Mouse (Mus musculus): ENCODE measurements around the gene Fam43a. TPM values are rescaled to one million over a fixed set of nuclear protein-coding genes. Genes with fewer than 3 reads are reported as not detected.

Fam43a gene
- polyA plus RNA-seq (2012; rRNA removed), result 46.2 and 54.7 TPM in 2 replicates

DNA sequence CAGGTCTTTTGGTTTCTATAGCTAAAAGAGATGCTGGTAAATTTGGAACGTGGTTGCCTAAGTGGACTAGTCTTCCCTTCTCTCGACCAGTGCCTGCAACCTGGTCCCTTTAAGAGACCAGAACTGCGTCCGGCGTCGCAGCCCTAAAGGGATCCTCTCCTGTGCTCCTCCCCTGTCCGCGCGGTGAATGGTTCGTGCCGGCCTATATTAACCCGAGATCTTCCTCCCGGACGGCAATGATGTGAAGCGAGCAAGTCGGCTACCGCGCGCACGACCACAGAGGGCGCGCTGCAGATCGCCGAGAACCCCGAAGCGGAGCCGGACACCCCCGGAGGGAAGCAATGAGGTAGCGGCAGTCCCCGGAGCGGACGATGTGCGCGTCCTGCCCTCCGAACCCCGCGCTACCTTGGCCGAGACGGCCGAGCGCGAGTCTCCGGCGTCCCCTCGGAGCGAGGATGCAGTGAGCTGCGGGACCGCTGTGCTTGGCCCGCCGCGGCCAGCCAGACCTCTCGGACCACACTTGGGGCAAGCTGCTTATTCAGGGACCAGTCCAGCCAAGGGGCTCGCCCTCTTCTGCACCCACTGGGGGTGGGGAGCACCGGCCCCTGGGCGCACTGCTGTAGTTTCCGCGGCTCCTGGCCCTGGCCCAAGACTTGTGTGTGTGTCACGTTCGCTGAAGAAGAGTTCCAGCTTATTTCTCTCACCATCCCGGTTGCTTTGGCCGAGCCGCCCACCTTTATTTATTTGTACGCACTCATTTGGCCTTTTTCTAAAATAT lies at the start of gene Fam43a:
Gene Fam43a, plus strand, starts transcription at position 233 of the 778 bp plus-strand sequence.
- DNase-seq, result peak; percentile 89
- Histone ChIP-seq H3K4me1 (ENCODE audit: control insufficient read depth, insufficient read depth, low read length) (peaks cover 17% of the 10 kb centered on the region), H3K4me3 (replicated peaks; ENCODE audit: extremely low read depth, low read depth, low read length) (peak within 1 kb of the TSS; percentile 87)
- WGBS, result under 1% methylated on average over 63 of the region's 63 CpGs
- TF ChIP-seq POLR2A (IDR thresholded peaks at IDR 0.05; ENCODE audit: borderline replicate concordance, extremely low read depth, low read depth, low read length) (peak; percentile 99), CTCF (IDR thresholded peaks at IDR 0.05; ENCODE audit: insufficient read depth, low read length) (no peak)

DNA sequence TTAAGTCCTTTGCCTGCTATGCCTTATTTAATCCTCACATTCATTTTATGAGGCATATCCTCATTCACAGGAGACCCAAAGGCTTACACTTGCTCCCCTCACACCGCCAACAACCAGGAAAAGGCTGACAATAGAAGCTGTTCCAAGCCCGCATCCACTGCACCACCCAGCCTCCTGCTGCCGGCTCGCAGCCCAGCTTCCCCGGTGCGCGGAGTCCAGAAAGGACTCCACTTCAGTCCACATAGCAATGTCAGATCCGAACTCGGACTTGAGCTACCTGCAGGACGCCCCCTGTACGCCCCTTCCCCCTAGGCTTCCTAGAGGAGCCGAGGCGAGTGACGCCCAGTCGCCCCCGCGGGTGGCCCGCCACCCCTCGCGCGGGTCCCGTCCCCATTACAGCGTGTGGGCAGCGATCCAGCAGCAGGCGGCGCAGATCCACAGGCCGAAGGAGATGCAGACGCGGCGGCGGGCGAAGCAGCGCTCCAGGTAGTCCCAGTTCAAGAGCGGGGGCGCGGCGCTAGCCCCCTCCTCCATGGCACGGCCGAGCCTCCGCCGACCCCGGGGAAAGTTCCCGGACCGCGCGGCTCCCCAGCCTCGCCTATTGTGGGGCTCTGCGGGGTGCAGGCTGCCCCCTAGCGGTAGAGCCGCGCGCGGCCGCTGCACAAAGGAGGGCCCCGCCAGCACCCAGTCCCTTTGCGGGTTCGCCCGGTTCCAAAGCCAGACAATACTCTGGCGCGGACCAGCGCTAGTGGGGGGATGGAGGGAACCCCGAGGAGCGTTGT lies 49.4 kb upstream of the Fam43a start:
- TF ChIP-seq POLR2A (IDR thresholded peaks at IDR 0.05; ENCODE audit: borderline replicate concordance, extremely low read depth, low read depth, low read length) (peak; percentile 31; the same call in 1 of the 2 replicates), CTCF (IDR thresholded peaks at IDR 0.05; ENCODE audit: insufficient read depth, low read length) (peak; percentile 28; the same call in 1 of the 2 replicates)
- WGBS, result under 1% methylated on average over 63 of the region's 63 CpGs
- Histone ChIP-seq H3K4me1 (ENCODE audit: control insufficient read depth, insufficient read depth, low read length) (peaks cover 11% of the 10 kb centered on the region), H3K4me3 (replicated peaks; ENCODE audit: extremely low read depth, low read depth, low read length) (peak overlapping the region; percentile 71)
- peak; percentile 83 for DNase-seq

- no peak for TF ChIP-seq CTCF (IDR thresholded peaks at IDR 0.05; ENCODE audit: insufficient read depth, low read length)
- WGBS, result 4% methylated on average over 14 of the region's 14 CpGs
- Histone ChIP-seq H3K4me3 (replicated peaks; ENCODE audit: extremely low read depth, low read depth, low read length) (peak within 1 kb of the TSS; percentile 71), H3K4me1 (ENCODE audit: control insufficient read depth, insufficient read depth, low read length) (peaks cover 11% of the 10 kb centered on the region)
- DNase-seq, result peak; percentile 26
Measured at GRCm38 (mm10) chr16:30550748-30551192, 48.8 kb upstream of the Fam43a start, which contains the start of gene Tmem44. Tmem44 (minus strand) TSS chr16:30550842.

GRCm38 (mm10) chr16:30552621-30553338 lies 46.7 kb upstream of the Fam43a start:
- peaks cover 11% of the 10 kb centered on the region for H3K4me1 ChIP-seq (ENCODE audit: control insufficient read depth, insufficient read depth, low read length)
- 12% methylated on average over 11 of the region's 11 CpGs for WGBS
- H3K4me3 ChIP-seq (replicated peaks; ENCODE audit: extremely low read depth, low read depth, low read length), result no peak overlapping the region
- DNase-seq, result peak; percentile 89
- TF ChIP-seq CTCF (IDR thresholded peaks at IDR 0.05; ENCODE audit: insufficient read depth, low read length), result no peak
- TF ChIP-seq POLR2A (IDR thresholded peaks at IDR 0.05; ENCODE audit: borderline replicate concordance, extremely low read depth, low read depth, low read length), result 0 out of 2 replicates have a peak, but pooled peaks have one; percentile 16

DNA sequence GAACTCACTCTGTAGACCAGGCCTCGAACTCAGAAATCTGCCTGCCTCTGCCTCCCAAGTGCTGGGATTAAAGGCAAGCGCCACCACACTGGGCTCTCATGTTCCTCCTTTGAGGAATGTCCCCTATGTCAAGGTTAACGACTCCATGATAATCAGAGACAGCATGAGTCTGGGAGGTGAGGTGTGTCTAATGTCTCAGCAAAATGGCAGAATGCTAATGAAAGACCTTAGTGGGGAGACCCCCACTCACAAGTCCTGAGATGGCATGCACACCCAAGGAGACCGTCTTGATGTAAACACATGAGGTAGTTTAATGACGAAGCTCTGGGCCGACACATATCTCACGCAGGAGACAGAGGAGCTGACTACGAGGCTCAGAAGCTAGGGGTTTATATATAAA lies 45.4 kb upstream of the Fam43a start:
- Histone ChIP-seq H3K4me3 (replicated peaks; ENCODE audit: extremely low read depth, low read depth, low read length) (no peak overlapping the region), H3K4me1 (ENCODE audit: control insufficient read depth, insufficient read depth, low read length) (peaks cover 11% of the 10 kb centered on the region)
- DNase-seq, result no peak
- WGBS, result 96% methylated on average over 8 of the region's 8 CpGs
- TF ChIP-seq POLR2A (IDR thresholded peaks at IDR 0.05; ENCODE audit: borderline replicate concordance, extremely low read depth, low read depth, low read length), result no peak
- TF ChIP-seq CTCF (IDR thresholded peaks at IDR 0.05; ENCODE audit: insufficient read depth, low read length), result no peak

- Histone ChIP-seq H3K4me3 (replicated peaks; ENCODE audit: extremely low read depth, low read depth, low read length) (no peak overlapping the region), H3K4me1 (ENCODE audit: control insufficient read depth, insufficient read depth, low read length) (no peaks in the 10 kb centered on the region; the same call in 1 of the 2 replicates)
- no peak for TF ChIP-seq POLR2A (IDR thresholded peaks at IDR 0.05; ENCODE audit: borderline replicate concordance, extremely low read depth, low read depth, low read length)
- DNase-seq, result no peak
- WGBS, result 64% methylated on average over 5 of the region's 5 CpGs
Measured at GRCm38 (mm10) chr16:30559312-30559992, 40.1 kb upstream of the Fam43a start.

DNA sequence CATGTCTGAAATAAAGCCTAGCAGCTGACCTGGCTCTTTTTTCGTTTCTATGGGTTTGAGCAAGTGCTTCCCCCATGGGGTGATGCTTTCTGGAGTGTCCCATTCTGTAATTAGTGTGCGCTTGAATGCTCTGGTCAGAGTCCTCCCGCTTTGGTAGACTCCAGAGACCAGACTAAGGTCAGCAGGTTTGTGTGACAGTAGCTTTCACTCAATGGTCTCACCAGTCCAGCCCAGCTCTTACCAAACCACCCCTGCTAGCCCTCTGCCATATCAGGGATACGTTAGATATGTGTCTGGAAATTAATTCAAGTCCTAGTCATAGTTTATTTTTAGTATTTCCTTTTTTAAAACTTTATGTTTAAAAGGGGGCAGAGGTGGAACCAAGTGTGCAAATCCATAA lies 38.9 kb upstream of the Fam43a start:
- TF ChIP-seq POLR2A (IDR thresholded peaks at IDR 0.05; ENCODE audit: borderline replicate concordance, extremely low read depth, low read depth, low read length) (no peak), CTCF (IDR thresholded peaks at IDR 0.05; ENCODE audit: insufficient read depth, low read length) (no peak)
- H3K4me3 ChIP-seq (replicated peaks; ENCODE audit: extremely low read depth, low read depth, low read length), result no peak overlapping the region
- no peak for DNase-seq
- 93% methylated on average over 4 of the region's 4 CpGs for whole genome bisulfite sequencing
- H3K4me1 ChIP-seq (ENCODE audit: control insufficient read depth, insufficient read depth, low read length), result no peaks in the 10 kb centered on the region; the same call in 1 of the 2 replicates

- Histone ChIP-seq H3K4me3 (replicated peaks; ENCODE audit: extremely low read depth, low read depth, low read length) (no peak overlapping the region), H3K4me1 (ENCODE audit: control insufficient read depth, insufficient read depth, low read length) (no peaks in the 10 kb centered on the region)
- TF ChIP-seq CTCF (IDR thresholded peaks at IDR 0.05; ENCODE audit: insufficient read depth, low read length), result no peak
- TF ChIP-seq POLR2A (IDR thresholded peaks at IDR 0.05; ENCODE audit: borderline replicate concordance, extremely low read depth, low read depth, low read length), result no peak
- 91% methylated on average over 6 of the region's 6 CpGs for WGBS
- DNase-seq, result no peak
Measured at GRCm38 (mm10) chr16:30565631-30566030, 33.9 kb upstream of the Fam43a start.
